Mouse (Mus musculus): ENCODE data around the gene Flt3.

GRCm38 (mm10) chr5:147357536-147357935, 42.8 kb downstream of the Flt3 start:
- TF ChIP-seq GATA1 (IDR thresholded peaks at IDR 0.05; ENCODE audit: borderline replicate concordance, low read length) (no peak), FLI1 (IDR thresholded peaks at IDR 0.05; ENCODE audit: low read length) (no peak)
